Mouse (Mus musculus): ENCODE measurements around the gene Top1. TPM values are rescaled to one million over a fixed set of nuclear protein-coding genes. Genes with fewer than 3 reads are reported as not detected.

Gene Top1
- total RNA-seq, 2 experiments from 2014 or later, result 81.3 to 88.4 TPM

- DNase-seq (ENCODE audit: low spot score in 2 of 2), result no peak
Observed at GRCm38 (mm10) chr2:160715463-160716030, 69.9 kb downstream of the Top1 start.

DNA sequence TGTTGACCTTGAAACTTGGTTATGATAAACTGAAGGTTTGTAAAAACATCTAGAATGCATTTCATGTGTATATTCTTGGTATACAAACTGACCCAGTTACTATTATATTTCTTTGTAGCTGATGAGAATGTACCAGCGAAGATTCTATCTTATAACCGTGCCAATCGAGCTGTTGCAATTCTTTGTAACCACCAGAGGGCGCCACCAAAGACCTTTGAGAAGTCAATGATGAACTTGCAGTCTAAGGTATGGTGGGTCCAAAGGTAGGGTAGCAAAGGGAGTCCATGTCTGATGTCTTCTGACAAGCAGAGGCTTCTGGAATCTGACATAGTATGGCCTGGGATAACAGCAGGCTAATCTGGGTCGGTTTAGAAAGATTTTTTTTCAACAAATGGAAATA is 71.6 kb downstream of the Top1 start:
- DNase-seq (ENCODE audit: low spot score in 2 of 2), result no peak

DNA sequence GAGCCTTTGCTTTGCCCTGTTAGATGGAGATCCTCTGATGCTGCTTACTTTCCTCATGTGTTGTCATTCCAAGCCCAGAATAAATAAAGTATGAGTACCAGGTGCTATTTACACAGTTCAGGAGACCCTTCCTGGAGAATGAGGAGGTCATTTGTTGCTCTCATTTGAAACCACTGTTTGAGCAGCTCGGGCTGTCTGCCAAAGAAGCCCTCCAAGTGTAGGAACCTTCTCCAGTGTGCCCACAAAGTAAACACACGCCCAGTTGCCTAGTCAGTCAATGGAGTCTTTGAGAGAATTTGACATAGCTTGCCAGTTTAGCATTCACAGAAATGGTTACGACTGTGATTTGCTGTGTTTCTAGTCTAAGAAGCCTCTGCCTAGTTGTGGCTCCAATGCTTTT is 73.1 kb downstream of the Top1 start:
- DNase-seq (ENCODE audit: low spot score in 2 of 2), result no peak

DNA sequence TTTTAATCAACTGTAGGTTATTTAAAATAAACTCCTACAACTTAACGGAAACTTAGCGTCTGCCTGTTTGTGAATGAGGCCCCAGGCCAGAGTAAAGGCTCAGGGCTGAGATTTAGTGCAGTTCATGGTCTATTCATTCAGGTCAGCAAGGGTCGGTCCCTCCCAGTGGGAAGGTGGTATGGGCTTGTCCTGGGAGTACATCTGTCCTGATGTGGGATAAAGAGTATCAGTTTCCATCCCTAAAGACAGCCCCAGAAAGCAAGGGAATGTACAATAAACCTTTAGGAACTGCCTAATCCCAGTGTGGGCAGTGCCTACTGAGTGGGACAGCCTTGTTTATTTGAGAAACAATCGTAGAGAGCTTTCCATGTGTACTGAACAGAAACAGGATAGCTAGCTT is 77.0 kb downstream of the Top1 start:
- DNase-seq (ENCODE audit: low spot score in 2 of 2), result no peak

DNA sequence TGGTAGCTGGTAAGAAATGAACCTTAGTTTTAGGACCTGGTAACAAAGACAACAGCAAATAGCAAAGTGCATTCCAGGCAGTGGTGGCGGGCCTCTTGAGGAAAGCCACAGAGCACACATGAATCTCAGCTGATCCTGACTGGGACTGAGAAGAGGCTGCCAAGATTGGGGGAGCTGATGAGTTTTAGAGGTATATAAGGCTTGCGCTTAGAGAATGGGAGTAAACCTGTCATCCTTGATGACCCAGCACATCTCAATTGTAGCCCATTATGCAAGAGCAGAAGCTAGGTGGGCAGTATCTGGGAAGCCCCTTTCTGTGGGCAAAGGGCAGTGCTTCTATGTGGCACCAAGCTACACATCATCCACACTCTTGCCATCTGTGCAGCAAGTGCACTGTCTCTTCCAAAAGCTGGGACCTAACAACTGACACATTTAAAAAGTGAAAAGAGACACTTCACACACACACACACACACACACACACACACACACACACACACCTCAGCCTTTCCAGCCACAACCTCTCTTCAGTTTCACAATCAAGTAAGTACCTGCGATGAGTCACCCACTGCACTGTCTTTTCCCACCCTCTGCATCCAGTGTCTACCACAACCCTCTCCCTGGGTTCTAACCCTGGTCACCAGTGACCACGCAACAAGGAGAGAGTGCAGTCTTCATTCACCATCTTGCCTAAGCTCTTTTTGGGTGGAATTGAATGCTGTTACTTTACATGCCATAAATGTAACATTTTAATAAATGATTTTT is 78.1 kb downstream of the Top1 start:
- DNase-seq (ENCODE audit: low spot score in 2 of 2), result no peak

- DNase-seq (ENCODE audit: low spot score in 2 of 2), result no peak
Observed at GRCm38 (mm10) chr2:160724536-160724935, 78.8 kb downstream of the Top1 start.

DNA sequence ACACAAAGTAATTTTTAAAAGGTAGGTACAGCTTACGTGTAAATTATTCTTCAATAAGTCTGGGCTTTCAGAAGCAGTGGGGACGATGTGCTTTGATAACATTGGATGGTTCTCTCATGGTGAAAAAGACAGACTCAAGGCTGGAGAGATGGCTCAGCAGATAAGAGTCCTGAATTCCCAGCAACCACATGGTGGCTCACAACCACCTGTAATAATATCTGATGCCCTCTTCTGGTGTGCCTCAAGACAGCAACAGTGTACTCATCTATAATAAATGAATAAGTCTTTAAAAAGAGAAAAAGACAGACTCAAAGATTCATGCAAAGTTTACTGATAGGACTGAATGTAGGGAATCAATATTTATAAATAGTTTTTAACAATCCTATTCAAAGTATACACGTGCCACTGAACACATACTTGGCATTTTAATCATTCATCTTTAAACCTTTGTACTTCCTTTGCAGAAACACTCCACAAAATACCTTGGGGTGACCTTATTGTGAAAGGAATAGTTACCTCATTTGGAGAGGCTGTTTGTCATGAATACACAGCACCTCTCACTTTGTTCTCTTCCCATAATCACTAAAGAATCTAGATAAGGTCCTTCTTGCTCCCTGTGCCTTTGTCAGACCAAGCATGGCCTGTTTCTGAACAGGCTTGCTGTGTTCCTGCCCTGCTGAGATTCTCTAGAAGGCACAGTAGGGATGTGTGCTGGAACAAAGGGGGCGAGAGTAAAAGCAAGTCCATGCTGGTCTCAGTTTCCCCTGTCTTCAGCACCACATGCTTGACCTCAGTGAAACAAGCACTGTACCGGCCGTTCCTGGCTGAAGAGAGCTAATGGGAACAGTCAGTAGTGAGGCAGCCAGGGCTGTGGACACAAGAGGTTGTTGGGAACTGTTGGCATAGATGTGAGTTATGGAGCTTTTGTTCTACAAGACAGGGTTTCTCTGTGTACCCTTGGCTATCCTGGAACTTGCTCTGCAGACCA is 80.5 kb downstream of the Top1 start:
- no peak for DNase-seq (ENCODE audit: low spot score in 2 of 2)

DNA sequence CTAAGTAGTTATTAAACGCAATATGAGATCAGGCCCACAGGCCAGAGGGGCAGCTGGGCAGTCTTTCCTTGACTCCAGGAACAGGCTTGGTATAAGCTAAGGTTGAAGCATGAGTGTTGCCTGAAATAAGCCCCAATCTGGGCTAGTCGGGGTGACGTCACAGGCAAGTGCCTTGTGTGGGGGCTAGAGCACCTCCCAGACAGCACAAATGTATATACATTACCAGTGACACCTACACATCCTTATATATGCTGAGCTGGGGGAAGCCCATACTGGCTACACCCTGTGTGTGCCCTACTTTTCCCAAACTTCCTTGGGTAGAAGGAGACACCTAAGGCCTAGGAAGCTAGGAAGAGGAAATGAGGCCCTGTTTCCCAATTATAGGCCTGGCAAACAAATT is 83.3 kb downstream of the Top1 start:
- DNase-seq (ENCODE audit: low spot score in 2 of 2), result no peak

DNA sequence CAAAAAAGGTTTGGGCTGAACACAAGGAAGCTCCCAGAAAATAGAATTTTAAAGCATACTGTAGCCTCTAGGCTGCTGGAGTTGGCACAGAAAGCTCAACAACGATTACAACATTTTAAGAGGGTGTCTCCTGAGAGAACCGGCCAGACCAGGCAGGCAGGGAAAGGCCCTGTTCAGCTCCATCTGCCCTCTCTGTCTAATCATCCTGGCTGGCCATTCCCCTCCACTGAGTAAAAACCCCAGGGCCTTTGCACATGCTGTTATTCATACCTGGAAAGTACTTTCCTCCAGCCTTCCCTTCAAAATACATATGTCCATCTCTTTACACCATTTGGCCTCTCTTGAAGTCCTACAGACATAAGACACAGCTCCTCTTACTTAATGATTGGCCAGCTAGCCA is 83.7 kb downstream of the Top1 start:
- DNase-seq (ENCODE audit: low spot score in 2 of 2), result no peak

DNA sequence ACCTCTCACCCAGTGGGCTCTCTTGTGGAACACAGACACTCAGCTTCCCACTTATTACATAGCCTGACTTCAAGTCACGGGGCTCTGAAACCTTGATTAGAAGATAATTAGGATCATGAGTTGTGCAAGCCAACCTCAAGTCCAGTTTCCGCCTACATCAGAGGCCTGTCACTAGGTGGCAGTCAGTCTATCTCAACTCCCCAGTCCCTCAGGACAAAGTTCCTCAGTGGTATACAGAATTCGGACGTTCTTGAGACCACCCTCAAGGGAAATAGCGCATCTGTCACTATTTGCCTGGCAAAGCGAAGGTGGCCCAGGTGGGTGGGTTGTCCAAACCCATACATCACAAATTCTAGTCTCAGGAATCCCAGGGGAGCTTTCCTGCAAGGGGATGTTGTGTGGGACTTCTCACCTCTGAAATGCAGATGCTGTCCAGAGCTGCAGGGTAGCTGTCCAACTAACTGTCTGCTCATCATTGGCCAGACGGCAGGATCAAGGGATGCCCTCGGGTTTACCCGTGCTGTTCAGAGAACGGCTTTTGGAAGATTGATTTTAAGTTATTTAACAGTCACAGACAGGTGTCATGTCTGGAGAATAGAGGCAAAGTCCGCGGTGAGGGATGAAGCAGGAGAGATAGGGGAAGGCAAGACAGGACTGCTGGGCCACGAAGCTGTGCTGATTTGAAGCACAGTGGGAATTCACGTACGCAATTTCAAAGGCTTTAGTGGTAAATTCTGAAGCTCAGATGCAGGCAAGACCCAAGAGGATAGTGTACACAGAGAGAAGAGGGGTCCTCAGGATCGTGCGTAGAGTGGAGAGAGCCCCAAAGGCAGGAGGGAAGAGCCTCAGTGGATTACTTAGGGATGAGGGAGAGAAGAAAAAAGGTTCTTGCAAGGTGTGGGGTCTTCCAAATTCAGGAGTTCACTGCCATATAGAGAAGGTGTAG is 84.4 kb downstream of the Top1 start:
- DNase-seq (ENCODE audit: low spot score in 2 of 2), result peak in 1 of 2 experiments; percentile 2

DNA sequence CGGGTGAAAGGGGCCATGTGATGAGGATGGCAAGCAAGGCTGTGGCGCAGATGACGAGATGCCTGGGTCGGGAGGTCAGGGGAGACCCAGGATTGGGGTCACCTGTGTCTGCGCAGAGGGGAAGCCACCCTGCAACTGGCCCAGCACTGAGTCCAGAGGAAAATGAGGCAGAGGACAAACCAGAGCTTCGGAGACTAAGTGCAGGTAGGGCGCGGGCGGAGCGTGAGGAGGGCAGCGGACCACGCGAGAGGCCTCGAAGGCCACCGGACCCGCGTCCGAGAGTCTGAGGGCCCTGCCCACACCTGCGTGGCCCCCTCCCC is 85.1 kb downstream of the Top1 start:
- peak in 1 of 2 experiments; percentile 5 for DNase-seq (ENCODE audit: low spot score in 2 of 2)

GRCm38 (mm10) chr2:160731117-160731838 is 85.6 kb downstream of the Top1 start, which contains the start of gene Plcg1:
Gene Plcg1, plus strand, starts transcription at chr2:160731300.
- peak; percentile 75 to 84 for DNase-seq (ENCODE audit: low spot score in 2 of 2)

- peak; percentile 35 to 44 for DNase-seq (ENCODE audit: low spot score in 2 of 2)
Observed at GRCm38 (mm10) chr2:160731839-160732261, 86.2 kb downstream of the Top1 start.

GRCm38 (mm10) chr2:160732420-160732995 is 86.8 kb downstream of the Top1 start:
- DNase-seq (ENCODE audit: low spot score in 2 of 2), result no peak

DNA sequence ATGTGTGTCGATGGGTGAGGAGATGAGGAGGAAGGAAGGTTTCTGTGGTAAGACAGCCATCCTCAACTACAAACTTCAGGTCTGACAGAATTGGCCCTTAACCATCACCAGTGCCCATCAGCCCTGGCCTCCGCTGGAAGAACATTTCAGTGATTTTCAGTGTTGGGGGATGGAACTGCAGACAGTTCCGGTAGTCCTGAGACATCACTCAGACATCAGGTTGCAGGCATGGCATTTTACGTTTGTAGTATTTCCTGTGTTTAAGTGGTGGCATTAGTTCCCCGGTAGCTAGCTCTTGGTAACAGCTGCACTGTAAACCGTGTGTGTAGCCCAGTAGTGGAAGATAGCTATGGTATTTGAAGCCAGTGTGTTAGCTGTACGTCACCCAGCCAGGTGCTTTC is 87.4 kb downstream of the Top1 start:
- DNase-seq (ENCODE audit: low spot score in 2 of 2), result no peak

- DNase-seq (ENCODE audit: low spot score in 2 of 2), result no peak
Observed at GRCm38 (mm10) chr2:160734331-160734730, 88.6 kb downstream of the Top1 start.

DNA sequence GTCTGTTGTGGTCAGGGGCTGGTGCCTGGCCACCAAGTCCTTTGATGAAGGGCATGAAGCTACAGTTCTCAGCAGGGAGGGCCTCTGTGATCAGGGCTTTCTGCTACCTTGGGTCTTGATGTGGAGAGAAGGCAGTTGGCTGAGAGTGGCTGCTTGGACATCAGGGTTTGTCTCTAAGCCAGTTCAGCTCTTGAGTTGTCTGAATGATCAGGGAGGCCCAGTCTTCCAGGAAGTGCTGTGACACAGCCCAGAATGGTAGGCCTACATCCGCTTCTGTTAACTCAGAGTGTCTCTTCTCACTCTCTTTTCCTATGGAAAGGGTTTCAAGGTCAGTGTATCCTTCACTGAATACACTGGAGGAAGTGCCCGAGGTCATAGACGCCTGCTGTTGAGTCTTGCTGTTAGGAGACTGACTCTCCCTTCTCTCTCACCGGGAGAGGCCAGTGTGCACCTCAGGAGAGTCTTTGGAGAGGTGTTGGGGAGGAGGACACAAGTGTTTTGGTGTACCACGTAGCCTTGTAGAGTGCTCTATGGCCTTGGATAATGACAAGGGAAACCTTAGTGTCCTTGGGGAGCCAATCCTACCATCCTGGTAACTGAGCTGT is 90.1 kb downstream of the Top1 start:
- no peak for DNase-seq (ENCODE audit: low spot score in 2 of 2)

DNA sequence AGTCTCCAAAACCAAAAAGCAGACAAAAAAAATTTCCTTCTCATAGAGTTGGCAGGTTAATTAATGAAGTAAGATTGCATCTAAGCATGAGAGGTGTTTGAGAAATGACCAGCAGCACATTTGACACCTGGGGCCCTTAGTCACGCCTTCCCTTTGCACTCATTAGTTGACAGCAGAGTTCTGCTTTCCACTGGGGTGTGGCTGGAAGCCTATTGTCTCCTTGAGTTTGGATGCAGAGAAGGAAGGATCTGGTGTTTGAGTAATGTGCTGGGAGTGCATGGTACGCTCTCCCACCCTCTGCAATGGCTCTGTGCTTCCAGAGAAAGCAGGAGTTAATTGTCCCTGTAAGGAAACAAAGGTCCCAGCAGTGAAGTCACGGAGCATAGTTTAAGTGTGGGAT is 90.8 kb downstream of the Top1 start:
- no peak for DNase-seq (ENCODE audit: low spot score in 2 of 2)

DNA sequence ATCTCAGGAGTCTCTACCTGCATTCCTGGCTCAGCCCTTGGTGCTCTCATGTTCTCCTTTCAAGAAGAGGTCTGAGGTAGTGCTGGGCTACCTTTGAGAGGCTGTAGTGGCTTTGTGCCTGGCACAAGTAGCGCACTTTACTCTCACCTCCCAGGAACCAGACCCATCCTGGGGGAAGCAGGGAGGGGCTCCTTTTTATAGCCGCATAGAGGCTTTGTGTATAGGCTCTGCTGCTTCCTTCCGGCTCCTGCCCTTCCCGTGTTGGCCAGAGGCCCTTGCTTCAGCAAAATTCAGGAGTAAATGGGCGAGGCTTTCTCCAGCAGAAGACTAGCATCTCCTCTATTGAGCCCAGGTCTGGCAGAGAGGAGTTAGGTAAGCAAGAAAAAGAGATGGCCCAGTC is 92.7 kb downstream of the Top1 start:
- DNase-seq (ENCODE audit: low spot score in 2 of 2), result no peak
